Mouse (Mus musculus) neural tube, embryonic 12.5 days (tissue): ENCODE data around the gene A230050P20Rik. TPM values are rescaled to one million over a fixed set of nuclear protein-coding genes. Genes with fewer than 3 reads are reported as not detected.
A peak's percentile ranks its signal among the peaks of the same experiment; 100 is the strongest.

Experiments
- ATAC-seq: fragments of 200-750 bp; cut with Nextera tagmentation; 2 replicates; pipeline ENCODE4 v1.8.0; 2017; ENCODE audit warnings: low read depth, mild to moderate bottlenecking, moderate TSS enrichment, moderate library complexity; ENCODE audit not compliant: low FRiP score
- H3K27ac ChIP-seq: fragments of 300-500 bp; sonication (generic); 2 replicates; pipeline ENCODE4 v1.5.1; 2016
- H3K27me3 ChIP-seq: fragments of 300-500 bp; sonication (generic); replicated peaks from 2 replicates; pipeline ENCODE4 v1.6.1; 2016; ENCODE audit warnings: mild to moderate bottlenecking
- H3K36me3 ChIP-seq: fragments of 300-500 bp; sonication (generic); 2 replicates; pipeline ENCODE4 v1.6.1; 2016; ENCODE audit warnings: mild to moderate bottlenecking
- H3K4me1 ChIP-seq: fragments of 300-500 bp; sonication (generic); 2 replicates; pipeline ENCODE4 v1.6.1; 2016
- H3K4me2 ChIP-seq: fragments of 300-500 bp; sonication (generic); replicated peaks from 2 replicates; pipeline ENCODE4 v1.6.1; 2016; ENCODE audit warnings: mild to moderate bottlenecking
- H3K4me3 ChIP-seq: fragments of 300-500 bp; sonication (generic); 2 replicates; pipeline ENCODE4 v1.5.1; 2016
- H3K9ac ChIP-seq: fragments of 300-500 bp; sonication (generic); 2 replicates; pipeline ENCODE4 v1.6.1; 2016; ENCODE audit warnings: mild to moderate bottlenecking
- H3K9me3 ChIP-seq: fragments of 300-500 bp; sonication (generic); 2 replicates; pipeline ENCODE4 v1.6.1; 2016; ENCODE audit warnings: mild to moderate bottlenecking
- WGBS: fragments of 180-500 bp; shearing (Covaris S2); methylation state at CpG from one replicate; pipeline ENCODE4 v1.1.7; 2016; 5-methylcytosine and 5-hydroxymethylcytosine counted together
- polyA plus RNA-seq: library from polyadenylated mRNA; unstranded; fragments of >200 nt; fragmentation: Nextera tagmentation; extraction: Ambion mirVana; gene quantifications from 2 replicates; pipeline ENCODE4 v1.2.1, GENCODE M21; 2016

Gene A230050P20Rik
- polyA plus RNA-seq, 1 experiment from 2014 or later: 1.6 TPM

- Histone ChIP-seq H3K9ac (no peak overlapping the region), H3K9me3 (no peaks in the 10 kb centered on the region), H3K4me2 (no peak overlapping the region), H3K4me1 (peaks cover 3% of the 10 kb centered on the region; the same call in 1 of the 2 replicates), H3K4me3 (no peak overlapping the region), H3K27ac (no peak overlapping the region), H3K36me3 (no peaks in the 10 kb centered on the region), H3K27me3 (peaks cover 1% of the 10 kb centered on the region)
- ATAC-seq: no peak
- 72% methylated on average over 8 of the region's 9 CpGs for WGBS
Observed at GRCm38 (mm10) chr9:20876318-20877117, 8.1 kb downstream of the A230050P20Rik start.

GRCm38 (mm10) chr9:20877118-20878040, 8.9 kb downstream of the A230050P20Rik start:
- H3K27ac ChIP-seq: no peak overlapping the region

GRCm38 (mm10) chr9:20878041-20878709, 9.7 kb downstream of the A230050P20Rik start:
- Histone ChIP-seq H3K27ac (peak overlapping the region; percentile 65), H3K36me3 (no peaks in the 10 kb centered on the region), H3K4me1 (peaks cover 3% of the 10 kb centered on the region; the same call in 1 of the 2 replicates), H3K9ac (peak overlapping the region; percentile 48), H3K9me3 (no peaks in the 10 kb centered on the region), H3K4me2 (peak overlapping the region; percentile 64), H3K27me3 (no peaks in the 10 kb centered on the region; the same call in 1 of the 2 replicates), H3K4me3 (peak overlapping the region; percentile 34)
- ATAC-seq: peak; percentile 95
- under 1% methylated on average over 69 of the region's 69 CpGs for whole genome bisulfite sequencing

More at GRCm38 (mm10) chr9:20877118-20878040, 8.9 kb downstream of the A230050P20Rik start:
- 37% methylated on average over 14 of the region's 14 CpGs for WGBS
- peak; percentile 4; the same call in 1 of the 2 replicates for ATAC-seq
- Histone ChIP-seq H3K9me3 (no peaks in the 10 kb centered on the region), H3K9ac (0 out of 2 replicates have a peak overlapping the region, but pooled peaks have one; percentile 8), H3K36me3 (no peaks in the 10 kb centered on the region), H3K27me3 (no peaks in the 10 kb centered on the region; the same call in none of the 2 replicates), H3K4me1 (peaks cover 3% of the 10 kb centered on the region; the same call in 1 of the 2 replicates), H3K4me2 (peak overlapping the region; percentile 64), H3K4me3 (peak overlapping the region; percentile 34)

- H3K4me1 ChIP-seq: peaks cover 3% of the 10 kb centered on the region; the same call in 1 of the 2 replicates
- H3K4me2 ChIP-seq: peak overlapping the region; percentile 64
- ATAC-seq: peak; percentile 14
- no peaks in the 10 kb centered on the region for H3K36me3 ChIP-seq
- H3K4me3 ChIP-seq: peak overlapping the region; percentile 34
- 20% methylated on average over 10 of the region's 10 CpGs for WGBS
- H3K9me3 ChIP-seq: no peaks in the 10 kb centered on the region
- H3K27me3 ChIP-seq: no peaks in the 10 kb centered on the region; the same call in 1 of the 2 replicates
- peak overlapping the region; percentile 65 for H3K27ac ChIP-seq
- peak overlapping the region; percentile 48 for H3K9ac ChIP-seq
Observed at GRCm38 (mm10) chr9:20878710-20879065, 10.2 kb downstream of the A230050P20Rik start.

- ATAC-seq: no peak
Observed at GRCm38 (mm10) chr9:20879097-20879792, 10.8 kb downstream of the A230050P20Rik start, which contains the start of gene Angptl6. Gene Angptl6 (minus strand): TSS chr9:20879727.

GRCm38 (mm10) chr9:20886563-20886962, 18.1 kb downstream of the A230050P20Rik start:
- peaks cover 23% of the 10 kb centered on the region for H3K36me3 ChIP-seq
- H3K4me2 ChIP-seq: no peak overlapping the region
- no peak overlapping the region for H3K9ac ChIP-seq
- H3K4me1 ChIP-seq: peaks cover 6% of the 10 kb centered on the region; the same call in 1 of the 2 replicates
- H3K27ac ChIP-seq: no peak overlapping the region
- no peaks in the 10 kb centered on the region for H3K27me3 ChIP-seq
- no peak overlapping the region for H3K4me3 ChIP-seq
- 0 out of 2 replicates have a peak, but pooled peaks cover 3% of the 10 kb centered on the region for H3K9me3 ChIP-seq
- ATAC-seq: no peak
- WGBS: 96% methylated on average over 2 of the region's 2 CpGs

More at GRCm38 (mm10) chr9:20879097-20879792, 10.8 kb downstream of the A230050P20Rik start, which contains the start of gene Angptl6:
- WGBS: 95% methylated on average over 13 of the region's 13 CpGs
- Histone ChIP-seq H3K36me3 (no peaks in the 10 kb centered on the region), H3K4me3 (peak within 1 kb of the TSS; percentile 34), H3K9me3 (no peaks in the 10 kb centered on the region), H3K27ac (peak within 1 kb of the TSS; percentile 65), H3K27me3 (no peaks in the 10 kb centered on the region; the same call in 1 of the 2 replicates), H3K9ac (peak within 1 kb of the TSS; percentile 48), H3K4me1 (peaks cover 3% of the 10 kb centered on the region; the same call in 1 of the 2 replicates), H3K4me2 (peak within 1 kb of the TSS; percentile 64)

GRCm38 (mm10) chr9:20887191-20887590, 18.7 kb downstream of the A230050P20Rik start:
- ATAC-seq: no peak
- Histone ChIP-seq H3K27me3 (no peaks in the 10 kb centered on the region), H3K4me3 (no peak overlapping the region), H3K27ac (no peak overlapping the region), H3K4me1 (peaks cover 6% of the 10 kb centered on the region; the same call in 1 of the 2 replicates), H3K9me3 (0 out of 2 replicates have a peak, but pooled peaks cover 3% of the 10 kb centered on the region), H3K4me2 (peak overlapping the region; percentile 86), H3K9ac (no peak overlapping the region), H3K36me3 (peaks cover 29% of the 10 kb centered on the region)
- WGBS: 91% methylated on average over 6 of the region's 6 CpGs

GRCm38 (mm10) chr9:20887704-20888385, 19.4 kb downstream of the A230050P20Rik start, which contains the start of gene Ppan:
Gene Ppan (plus strand): TSS chr9:20888175.
- Histone ChIP-seq H3K9ac (peak within 1 kb of the TSS; percentile 83), H3K27ac (peak within 1 kb of the TSS; percentile 69; the same call in 1 of the 2 replicates), H3K4me3 (peak within 1 kb of the TSS; percentile 91), H3K9me3 (0 out of 2 replicates have a peak, but pooled peaks cover 3% of the 10 kb centered on the region), H3K4me1 (peaks cover 6% of the 10 kb centered on the region; the same call in 1 of the 2 replicates), H3K36me3 (peaks cover 36% of the 10 kb centered on the region), H3K27me3 (no peaks in the 10 kb centered on the region), H3K4me2 (peak within 1 kb of the TSS; percentile 86)
- ATAC-seq: peak; percentile 97
- WGBS: under 1% methylated on average over 43 of the region's 43 CpGs

- H3K27me3 ChIP-seq: no peaks in the 10 kb centered on the region
- peaks cover 41% of the 10 kb centered on the region for H3K36me3 ChIP-seq
- H3K9me3 ChIP-seq: 0 out of 2 replicates have a peak, but pooled peaks cover 3% of the 10 kb centered on the region
- ATAC-seq: no peak; the same call in 1 of the 2 replicates
- peak overlapping the region; percentile 91 for H3K4me3 ChIP-seq
- peak overlapping the region; percentile 86 for H3K4me2 ChIP-seq
- peaks cover 6% of the 10 kb centered on the region; the same call in 1 of the 2 replicates for H3K4me1 ChIP-seq
- peak overlapping the region; percentile 69; the same call in 1 of the 2 replicates for H3K27ac ChIP-seq
- WGBS: under 1% methylated on average over 30 of the region's 30 CpGs
- peak overlapping the region; percentile 83 for H3K9ac ChIP-seq
Observed at GRCm38 (mm10) chr9:20888386-20888765, 19.9 kb downstream of the A230050P20Rik start.
